Mouse (Mus musculus) induced T-regulatory cell, adult 2 months (primary cell): ENCODE data around the gene Rpl9-ps1.
A peak's percentile ranks its signal among the peaks of the same experiment; 100 is the strongest.

Experiments
- DNase-seq: peaks from one replicate; pipeline ENCODE4 v3.0.0-alpha.2; 2012; ENCODE audit warnings: low read depth

Rpl9-ps1 gene

GRCm38 (mm10) chr11:83623586-83623985 is 21.8 kb downstream of the Rpl9-ps1 start:
- DNase-seq: no peak

- DNase-seq: no peak
These were observed 26.4 kb downstream of the Rpl9-ps1 start for GRCm38 (mm10) chr11:83619037-83619436.

- DNase-seq: no peak
These were observed 27.2 kb downstream of the Rpl9-ps1 start for GRCm38 (mm10) chr11:83618238-83618637.

GRCm38 (mm10) chr11:83616586-83616985 is 28.8 kb downstream of the Rpl9-ps1 start:
- no peak for DNase-seq

GRCm38 (mm10) chr11:83610900-83611299 is 34.5 kb downstream of the Rpl9-ps1 start:
- no peak for DNase-seq

- no peak for DNase-seq
These were observed 39.0 kb downstream of the Rpl9-ps1 start for GRCm38 (mm10) chr11:83606396-83606795.

- DNase-seq: peak; percentile 5
These were observed 39.9 kb downstream of the Rpl9-ps1 start for GRCm38 (mm10) chr11:83605535-83605934.

- no peak for DNase-seq
These were observed 40.7 kb downstream of the Rpl9-ps1 start for GRCm38 (mm10) chr11:83604698-83605097.

- DNase-seq: no peak
These were observed 42.0 kb downstream of the Rpl9-ps1 start for GRCm38 (mm10) chr11:83603399-83603798.

GRCm38 (mm10) chr11:83600576-83600975 is 44.8 kb downstream of the Rpl9-ps1 start:
- DNase-seq: no peak

- DNase-seq: no peak
These were observed 46.4 kb downstream of the Rpl9-ps1 start for GRCm38 (mm10) chr11:83598991-83599390.

GRCm38 (mm10) chr11:83598207-83598837 is 47.1 kb downstream of the Rpl9-ps1 start:
- no peak for DNase-seq

GRCm38 (mm10) chr11:83597796-83598195 is 47.6 kb downstream of the Rpl9-ps1 start:
- no peak for DNase-seq

GRCm38 (mm10) chr11:83595669-83596455 is 49.6 kb downstream of the Rpl9-ps1 start:
- no peak for DNase-seq
